Mouse (Mus musculus) hindbrain, embryonic 10.5 days (tissue): ENCODE results near the gene Plcb4. TPM values are rescaled to one million over a fixed set of nuclear protein-coding genes. Genes with fewer than 3 reads are reported as not detected.
A peak's percentile ranks its signal among the peaks of the same experiment; 100 is the strongest.

ENCODE experiments used
- DNase-seq: peaks from one replicate; pipeline ENCODE4 v3.0.0-alpha.2; 2017; ENCODE audit warnings: low spot score
- H3K27ac ChIP-seq: fragments of 300-500 bp; sonication (generic); 2 replicates; pipeline ENCODE4 v1.5.1; 2016; ENCODE audit warnings: mild to moderate bottlenecking, moderate library complexity
- H3K27me3 ChIP-seq: fragments of 300-500 bp; sonication (generic); 2 replicates; pipeline ENCODE4 v1.6.1; 2016; ENCODE audit warnings: mild to moderate bottlenecking; ENCODE audit not compliant: poor library complexity, insufficient read depth, severe bottlenecking
- H3K36me3 ChIP-seq: fragments of 300-500 bp; sonication (generic); 2 replicates; pipeline ENCODE4 v1.6.1; 2016; ENCODE audit warnings: mild to moderate bottlenecking, moderate library complexity
- H3K4me1 ChIP-seq: fragments of 300-500 bp; sonication (generic); replicated peaks from 2 replicates; pipeline ENCODE4 v1.6.1; 2016; ENCODE audit warnings: mild to moderate bottlenecking
- H3K4me3 ChIP-seq: fragments of 300-500 bp; sonication (generic); 2 replicates; pipeline ENCODE4 v1.5.1; 2016; ENCODE audit warnings: mild to moderate bottlenecking, moderate library complexity
- H3K9me3 ChIP-seq: fragments of 300-500 bp; sonication (generic); 2 replicates; pipeline ENCODE4 v1.6.1; 2016; ENCODE audit warnings: mild to moderate bottlenecking, moderate library complexity
- WGBS: fragments of 180-500 bp; shearing (Covaris S2); methylation state at CpG from one replicate; pipeline ENCODE4 v1.1.7; 2016; 5-methylcytosine and 5-hydroxymethylcytosine counted together
- polyA plus RNA-seq: library from polyadenylated mRNA; unstranded; fragments of >200 nt; fragmentation: Nextera tagmentation; extraction: Ambion mirVana; gene quantifications from 2 replicates; pipeline ENCODE4 v1.2.1, GENCODE M21; 2016

Gene Plcb4
- polyA plus RNA-seq, 1 experiment from 2014 or later = 15.6 TPM

DNA sequence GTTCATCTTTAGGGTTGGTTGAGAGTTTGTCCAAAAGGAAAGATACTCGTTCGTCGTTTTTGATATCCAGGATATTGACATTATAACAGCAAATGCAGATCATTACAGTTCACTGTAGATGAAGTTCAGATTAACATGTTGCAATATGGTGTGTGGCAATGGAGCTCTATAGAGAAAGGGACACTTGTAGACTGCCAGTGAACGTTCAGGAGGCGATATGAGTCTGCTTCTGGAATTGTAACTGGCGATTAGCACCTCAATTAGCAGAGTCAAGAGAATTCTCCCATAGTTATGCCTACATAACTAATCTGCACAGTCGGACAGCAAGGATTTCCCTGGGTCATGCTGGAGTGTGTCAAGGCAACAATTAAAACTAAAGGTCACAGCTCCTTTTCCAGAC lies 210.8 kb downstream of the Plcb4 start:
- 91% methylated on average over 7 of the region's 7 CpGs for WGBS
- no peak overlapping the region for H3K4me3 ChIP-seq
- no peaks in the 10 kb centered on the region for H3K27me3 ChIP-seq
- DNase-seq = no peak
- peaks cover 12% of the 10 kb centered on the region for H3K4me1 ChIP-seq
- H3K36me3 ChIP-seq = no peaks in the 10 kb centered on the region
- no peak overlapping the region for H3K27ac ChIP-seq
- no peaks in the 10 kb centered on the region for H3K9me3 ChIP-seq

DNA sequence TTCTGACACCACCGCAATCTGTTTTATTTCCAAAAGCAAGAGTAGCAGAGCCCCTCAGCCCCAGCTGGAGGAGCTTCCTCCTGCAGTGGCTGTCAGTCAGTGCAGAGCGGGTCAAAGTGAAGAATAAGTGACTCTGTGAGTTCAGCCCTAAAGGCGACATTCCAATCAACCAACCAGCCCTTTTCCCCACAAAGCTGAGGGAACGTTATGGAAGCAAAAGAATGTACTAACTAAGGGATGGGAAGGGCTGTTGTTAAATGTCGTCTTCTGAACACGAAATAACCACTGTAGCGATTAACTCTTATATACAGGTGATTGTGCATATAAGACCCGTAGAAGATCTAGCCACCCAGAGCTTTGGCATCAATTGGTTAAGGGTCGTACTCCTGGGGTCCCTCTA lies 214.3 kb downstream of the Plcb4 start:
- no peak for DNase-seq
- WGBS = 75% methylated on average over 9 of the region's 9 CpGs
- H3K27me3 ChIP-seq = no peaks in the 10 kb centered on the region
- no peak overlapping the region for H3K4me3 ChIP-seq
- no peak overlapping the region for H3K27ac ChIP-seq
- H3K4me1 ChIP-seq = peaks cover 5% of the 10 kb centered on the region; the same call in 1 of the 2 replicates
- no peaks in the 10 kb centered on the region for H3K9me3 ChIP-seq
- no peaks in the 10 kb centered on the region for H3K36me3 ChIP-seq

- Histone ChIP-seq H3K27me3 (no peaks in the 10 kb centered on the region), H3K4me1 (peaks cover 5% of the 10 kb centered on the region; the same call in 1 of the 2 replicates), H3K4me3 (no peak overlapping the region), H3K36me3 (no peaks in the 10 kb centered on the region), H3K9me3 (no peaks in the 10 kb centered on the region), H3K27ac (no peak overlapping the region)
- 73% methylated on average over 2 of the region's 2 CpGs for WGBS
- no peak for DNase-seq
Observed at GRCm38 (mm10) chr2:135873761-135874160, 214.9 kb downstream of the Plcb4 start.

DNA sequence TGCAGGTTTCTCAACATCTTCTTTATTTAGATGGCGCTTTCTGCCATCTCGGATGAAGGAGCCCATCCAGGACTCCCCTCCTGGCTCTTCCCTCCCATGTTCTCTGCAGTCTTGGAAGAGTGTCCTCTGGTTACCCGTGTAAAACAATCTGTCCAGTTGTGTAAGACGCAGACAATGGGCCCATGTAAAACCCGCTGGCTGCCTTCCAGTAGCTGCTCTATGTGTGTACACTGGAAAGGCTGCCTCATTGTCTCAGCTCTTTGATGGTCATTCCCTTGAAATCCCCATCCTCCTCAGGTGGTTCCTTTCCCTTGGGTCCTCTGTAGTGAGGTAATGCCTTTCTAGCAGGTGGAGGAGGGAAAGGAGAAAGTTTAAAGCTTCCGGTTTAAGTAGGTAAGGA lies 216.7 kb downstream of the Plcb4 start:
- whole genome bisulfite sequencing = 89% methylated on average over 6 of the region's 6 CpGs
- H3K9me3 ChIP-seq = no peaks in the 10 kb centered on the region
- H3K27me3 ChIP-seq = no peaks in the 10 kb centered on the region
- no peak for DNase-seq
- H3K27ac ChIP-seq = no peak overlapping the region
- H3K4me1 ChIP-seq = peaks cover 11% of the 10 kb centered on the region; the same call in 1 of the 2 replicates
- H3K4me3 ChIP-seq = no peak overlapping the region
- no peaks in the 10 kb centered on the region for H3K36me3 ChIP-seq

DNA sequence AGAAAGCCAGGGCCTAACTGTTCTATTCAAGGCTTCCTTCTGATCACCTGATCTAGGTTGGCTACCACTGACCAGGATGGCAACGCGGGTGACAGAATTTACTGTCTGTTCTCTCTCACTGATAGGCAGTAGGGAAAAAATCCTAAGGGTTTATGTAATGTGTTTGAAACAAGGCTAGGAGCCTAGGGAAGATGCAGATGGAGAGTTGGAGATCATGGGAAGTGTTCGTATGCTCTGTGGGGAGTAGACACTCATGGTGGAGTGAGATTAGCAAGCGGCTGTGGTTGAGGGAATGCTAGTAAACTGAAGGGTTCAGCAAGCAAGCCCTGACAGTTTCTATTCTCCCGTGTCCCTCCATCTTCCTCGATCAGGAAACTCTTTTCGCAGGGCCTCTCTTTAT lies 220.5 kb downstream of the Plcb4 start:
- H3K27ac ChIP-seq = no peak overlapping the region
- H3K4me3 ChIP-seq = no peak overlapping the region
- no peak for DNase-seq
- WGBS = 90% methylated on average over 7 of the region's 7 CpGs
- no peaks in the 10 kb centered on the region for H3K36me3 ChIP-seq
- H3K9me3 ChIP-seq = no peaks in the 10 kb centered on the region
- H3K4me1 ChIP-seq = peaks cover 10% of the 10 kb centered on the region; the same call in 1 of the 2 replicates
- no peaks in the 10 kb centered on the region for H3K27me3 ChIP-seq

GRCm38 (mm10) chr2:135880269-135880760 lies 221.5 kb downstream of the Plcb4 start:
- H3K27ac ChIP-seq = no peak overlapping the region
- 63% methylated on average over 6 of the region's 6 CpGs for WGBS
- H3K27me3 ChIP-seq = no peaks in the 10 kb centered on the region
- no peak overlapping the region for H3K4me3 ChIP-seq
- H3K9me3 ChIP-seq = no peaks in the 10 kb centered on the region
- no peaks in the 10 kb centered on the region for H3K36me3 ChIP-seq
- DNase-seq = no peak
- H3K4me1 ChIP-seq = peaks cover 10% of the 10 kb centered on the region; the same call in 1 of the 2 replicates

GRCm38 (mm10) chr2:135883359-135883758 lies 224.5 kb downstream of the Plcb4 start:
- no peaks in the 10 kb centered on the region for H3K36me3 ChIP-seq
- H3K4me3 ChIP-seq = no peak overlapping the region
- peak overlapping the region; percentile 45; the same call in 1 of the 2 replicates for H3K27ac ChIP-seq
- H3K9me3 ChIP-seq = no peaks in the 10 kb centered on the region
- WGBS = 79% methylated on average over 4 of the region's 4 CpGs
- peaks cover 10% of the 10 kb centered on the region; the same call in 1 of the 2 replicates for H3K4me1 ChIP-seq
- H3K27me3 ChIP-seq = no peaks in the 10 kb centered on the region
- DNase-seq = no peak

- Histone ChIP-seq H3K36me3 (no peaks in the 10 kb centered on the region), H3K4me3 (no peak overlapping the region), H3K27me3 (no peaks in the 10 kb centered on the region), H3K9me3 (no peaks in the 10 kb centered on the region), H3K27ac (no peak overlapping the region), H3K4me1 (peaks cover 10% of the 10 kb centered on the region; the same call in 1 of the 2 replicates)
- WGBS = 88% methylated on average over 7 of the region's 7 CpGs
- no peak for DNase-seq
Observed at GRCm38 (mm10) chr2:135884534-135885180, 225.8 kb downstream of the Plcb4 start.

- Histone ChIP-seq H3K4me3 (no peak overlapping the region), H3K4me1 (0 out of 2 replicates have a peak, but pooled peaks cover 4% of the 10 kb centered on the region), H3K27me3 (no peaks in the 10 kb centered on the region), H3K36me3 (no peaks in the 10 kb centered on the region), H3K9me3 (no peaks in the 10 kb centered on the region), H3K27ac (no peak overlapping the region)
- WGBS = 73% methylated on average over 6 of the region's 6 CpGs
- no peak for DNase-seq
Observed at GRCm38 (mm10) chr2:135885607-135886006, 226.8 kb downstream of the Plcb4 start.

- Histone ChIP-seq H3K36me3 (no peaks in the 10 kb centered on the region), H3K27ac (no peak overlapping the region), H3K4me3 (no peak overlapping the region), H3K4me1 (0 out of 2 replicates have a peak, but pooled peaks cover 4% of the 10 kb centered on the region), H3K9me3 (no peaks in the 10 kb centered on the region), H3K27me3 (no peaks in the 10 kb centered on the region)
- DNase-seq = no peak
- WGBS = 92% methylated on average over 9 of the region's 9 CpGs
Observed at GRCm38 (mm10) chr2:135886081-135886679, 227.4 kb downstream of the Plcb4 start.

GRCm38 (mm10) chr2:135887805-135888204 lies 229.0 kb downstream of the Plcb4 start:
- Histone ChIP-seq H3K9me3 (no peaks in the 10 kb centered on the region), H3K27me3 (no peaks in the 10 kb centered on the region), H3K4me1 (no peaks in the 10 kb centered on the region), H3K4me3 (no peak overlapping the region), H3K27ac (no peak overlapping the region), H3K36me3 (no peaks in the 10 kb centered on the region)
- WGBS = 91% methylated on average over 2 of the region's 2 CpGs
- no peak for DNase-seq

DNA sequence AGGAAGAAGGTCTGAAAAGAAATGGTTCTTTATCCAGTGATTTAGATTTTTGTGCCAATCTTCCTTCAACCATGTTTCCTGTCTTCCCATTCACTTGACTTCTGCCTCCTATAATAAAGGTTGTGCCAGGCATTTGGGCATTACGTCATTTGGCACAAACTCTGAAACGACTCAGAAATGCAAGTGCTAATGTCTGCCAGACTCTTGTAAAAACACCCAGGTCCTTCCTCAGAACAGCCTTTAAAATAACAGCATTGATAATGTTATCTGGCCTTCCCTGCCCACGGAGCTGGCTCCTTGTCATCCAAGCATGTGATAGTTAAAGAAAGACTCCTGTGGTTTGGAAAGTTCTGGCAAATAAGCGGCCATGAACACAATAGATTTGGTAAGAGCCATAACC lies 229.4 kb downstream of the Plcb4 start:
- H3K27me3 ChIP-seq = no peaks in the 10 kb centered on the region
- no peaks in the 10 kb centered on the region for H3K9me3 ChIP-seq
- H3K4me1 ChIP-seq = no peaks in the 10 kb centered on the region
- no peak for DNase-seq
- H3K4me3 ChIP-seq = no peak overlapping the region
- H3K27ac ChIP-seq = no peak overlapping the region
- H3K36me3 ChIP-seq = no peaks in the 10 kb centered on the region
- WGBS = 92% methylated on average over 4 of the region's 4 CpGs

GRCm38 (mm10) chr2:135888767-135889166 lies 230.0 kb downstream of the Plcb4 start:
- Histone ChIP-seq H3K27me3 (no peaks in the 10 kb centered on the region), H3K4me3 (no peak overlapping the region), H3K27ac (no peak overlapping the region), H3K9me3 (no peaks in the 10 kb centered on the region), H3K4me1 (no peaks in the 10 kb centered on the region), H3K36me3 (no peaks in the 10 kb centered on the region)
- WGBS = 90% methylated on average over 10 of the region's 10 CpGs
- no peak for DNase-seq
